Mouse (Mus musculus) C2C12 (cell line): ENCODE data around the gene Kif3a.

ENCODE experiments used
- CTCF ChIP-seq: IDR thresholded peaks from one replicate; pipeline ENCODE4 v1.5.1; 2011; ENCODE audit not compliant: control insufficient read depth, insufficient read depth, insufficient read length
- MYOD1 ChIP-seq: IDR thresholded peaks from one replicate; pipeline ENCODE4 v1.6.1; 2011; ENCODE audit warnings: low read depth; ENCODE audit not compliant: control insufficient read depth, insufficient read length
- MYOG ChIP-seq: IDR thresholded peaks from one replicate; pipeline ENCODE4 v1.6.1; 2011; ENCODE audit not compliant: control insufficient read depth, insufficient read length; ENCODE audit errors: extremely low read depth

DNA sequence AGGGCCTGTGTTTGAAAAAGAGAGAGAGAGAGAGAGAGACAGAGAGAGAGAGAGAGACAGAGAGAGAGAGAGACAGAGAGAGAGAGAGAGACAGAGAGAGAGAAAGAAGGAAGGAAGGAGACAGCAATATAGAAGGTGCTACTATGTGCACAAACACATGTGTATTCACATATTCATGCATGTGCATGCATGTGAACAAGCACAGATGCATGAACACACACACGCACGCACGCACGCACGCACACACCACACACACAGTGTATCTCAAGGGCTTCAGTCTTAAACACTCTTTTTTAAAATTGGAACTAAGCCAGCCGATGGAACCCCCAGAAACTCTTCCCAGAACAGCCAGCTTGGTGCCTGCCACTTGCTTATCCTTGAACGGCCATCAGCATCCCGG is 48.4 kb downstream of the Kif3a start:
- TF ChIP-seq MYOD1 (no peak), CTCF (no peak), MYOG (no peak)
